Mouse (Mus musculus): ENCODE data around the gene Itga7.

Itga7 gene

GRCm38 (mm10) chr10:128933574-128933973 lies at the start of gene Itga7:
Itga7 (plus strand) TSS chr10:128933818.
- DNase-seq (ENCODE audit: low read depth, low spot score), result peak; percentile 40

DNA sequence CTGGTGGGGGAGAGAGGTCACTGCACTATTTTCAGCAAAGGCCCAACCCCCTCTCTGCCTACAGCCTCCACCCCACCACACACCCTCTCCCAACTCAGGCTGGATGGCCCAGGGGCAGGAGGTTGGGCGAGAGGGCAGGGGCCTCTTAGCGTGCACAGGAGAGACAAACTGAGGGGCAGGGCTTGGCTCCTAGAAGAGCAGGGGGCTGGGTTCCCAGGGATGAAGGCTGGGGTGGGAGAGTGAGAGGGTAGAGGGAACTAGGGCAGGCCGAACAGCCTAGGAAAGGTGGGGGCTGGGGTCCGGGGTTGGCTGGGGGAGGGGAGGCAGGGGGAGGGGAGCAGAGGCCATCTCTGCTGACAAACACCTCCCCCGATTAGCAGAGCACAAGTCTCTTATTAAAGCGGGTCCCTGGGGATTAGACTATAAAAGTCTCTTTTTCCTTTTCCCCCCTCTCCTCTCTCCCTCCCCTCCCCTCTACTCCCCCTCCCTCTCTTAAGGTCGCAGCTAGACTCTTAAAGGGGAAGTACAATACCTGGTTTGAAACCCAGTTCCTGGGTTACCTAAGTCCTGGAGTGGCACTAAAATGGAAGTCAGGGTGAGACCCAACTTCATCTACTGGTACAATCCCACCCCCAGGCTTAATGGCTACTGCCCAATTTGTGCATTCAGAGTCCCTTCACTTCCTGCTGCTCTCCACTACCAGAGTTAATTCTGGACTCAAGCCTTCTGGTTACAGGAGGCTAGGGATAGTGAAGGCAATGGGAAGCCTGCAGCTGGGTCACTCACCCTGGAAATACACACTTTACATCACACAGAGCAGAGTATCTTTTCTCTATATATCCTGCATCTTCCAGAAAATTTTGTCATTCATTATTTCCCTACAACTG lies 44.4 kb upstream of the Itga7 start:
- peak; percentile 84 for DNase-seq (ENCODE audit: low read depth, low spot score)

GRCm38 (mm10) chr10:128889846-128890245 lies 43.8 kb upstream of the Itga7 start:
- DNase-seq (ENCODE audit: low read depth, low spot score), result peak; percentile 12

DNA sequence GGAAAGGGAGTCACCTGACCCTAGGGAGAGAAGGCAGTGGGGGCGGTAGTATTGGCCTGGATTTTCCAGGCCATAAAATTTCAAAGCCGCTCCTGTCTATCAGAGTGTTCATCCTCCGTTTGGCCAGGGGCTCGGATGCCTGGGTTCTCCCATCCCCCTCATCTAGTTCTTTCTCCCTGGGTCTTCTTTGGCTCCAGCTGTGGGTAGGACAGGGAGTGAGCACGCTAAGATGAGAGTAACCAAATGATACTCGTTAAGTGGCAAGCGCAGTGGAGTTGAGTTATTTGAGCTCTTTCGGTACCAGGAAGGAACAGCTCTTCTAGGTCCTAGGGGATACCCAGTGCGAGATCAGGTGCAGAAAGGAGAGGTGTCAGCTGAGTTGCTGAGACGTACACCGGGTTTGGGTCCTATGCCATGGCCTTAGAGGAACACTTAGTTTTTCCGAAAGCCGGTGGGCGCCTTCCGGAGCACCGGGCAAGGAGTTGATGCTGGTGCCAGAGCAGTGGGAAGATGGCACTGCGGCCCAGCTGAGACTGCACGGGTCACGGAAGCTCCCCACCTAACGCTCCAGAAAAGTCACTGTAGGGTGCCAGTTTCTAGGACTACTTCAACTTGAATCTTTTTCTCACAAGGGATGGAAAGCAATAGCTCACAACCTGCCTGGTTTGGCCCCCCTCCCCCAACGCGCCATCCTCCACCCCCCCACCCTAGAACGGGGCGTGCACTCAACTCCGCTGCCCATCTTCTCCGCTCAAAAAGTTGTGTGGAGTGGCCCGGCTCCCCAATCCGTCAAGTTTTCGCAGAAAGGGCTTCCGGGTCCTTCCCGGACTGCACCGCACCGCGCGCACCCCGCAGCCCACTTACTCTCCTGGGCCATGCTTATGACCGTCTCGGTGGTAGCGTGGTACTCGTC lies 43.0 kb upstream of the Itga7 start:
- DNase-seq (ENCODE audit: low read depth, low spot score), result peak; percentile 32

- peak; percentile 91 for DNase-seq (ENCODE audit: low read depth, low spot score)
These were observed 42.1 kb upstream of the Itga7 start, which contains the start of gene Gdf11 for GRCm38 (mm10) chr10:128891296-128892094. Gdf11 (minus strand) TSS chr10:128891718.

- DNase-seq (ENCODE audit: low read depth, low spot score), result no peak
These were observed 41.4 kb upstream of the Itga7 start for GRCm38 (mm10) chr10:128892246-128892645.

DNA sequence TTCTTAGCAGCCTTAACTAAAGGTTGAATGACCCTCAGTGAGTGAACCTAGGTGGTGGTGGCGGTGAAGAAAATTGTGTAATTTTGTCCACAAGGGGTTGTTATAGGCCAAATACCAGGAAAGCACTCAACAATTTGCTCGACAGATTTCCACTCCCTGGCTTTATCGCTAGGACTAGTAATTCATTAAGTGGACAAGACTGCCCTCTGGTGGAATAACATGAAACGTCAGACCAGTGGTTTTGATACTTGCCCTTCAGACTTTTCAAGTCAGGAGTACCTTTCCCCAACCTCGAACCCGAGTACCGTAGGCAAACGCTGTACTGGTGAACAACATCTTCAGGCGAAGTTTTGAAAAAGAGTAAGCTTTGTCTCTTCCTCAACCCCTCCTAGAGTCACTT lies 38.2 kb upstream of the Itga7 start:
- peak; percentile 92 for DNase-seq (ENCODE audit: low read depth, low spot score)

DNA sequence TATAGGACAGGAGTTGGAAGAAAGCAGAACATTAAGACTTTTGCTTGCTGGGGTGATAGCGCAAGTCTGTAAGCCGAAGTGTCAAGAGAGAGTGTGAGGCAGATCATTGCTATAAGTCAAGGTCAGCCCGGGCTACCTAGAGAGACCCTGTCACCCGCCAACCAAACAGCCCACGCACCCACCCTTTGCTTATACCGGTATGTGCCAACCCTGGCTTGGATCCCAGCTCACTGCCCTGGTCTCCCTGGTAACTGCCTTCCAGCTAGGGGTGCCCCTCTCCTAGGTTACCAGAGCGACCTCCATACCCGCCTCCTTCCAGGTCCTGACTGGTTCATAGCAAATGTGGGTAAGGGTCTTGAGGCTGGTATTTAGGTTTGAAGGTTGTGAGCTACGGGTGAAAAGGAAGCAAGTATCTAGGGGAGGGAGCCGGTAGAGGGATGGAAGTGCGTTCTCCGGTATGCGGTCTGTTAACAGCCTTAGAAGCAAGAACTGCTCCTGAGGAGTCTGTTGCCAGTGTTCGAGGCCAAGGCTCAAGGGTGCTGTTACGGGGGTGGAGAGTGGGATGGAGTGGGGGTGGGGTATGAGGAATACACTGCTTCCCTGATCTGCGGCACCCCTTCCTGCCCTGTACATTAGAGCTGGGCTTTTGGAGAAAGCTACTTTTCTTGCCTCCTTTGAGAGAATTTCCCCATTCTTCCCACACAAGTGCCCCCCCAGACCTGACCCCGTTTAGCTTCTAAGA lies 37.5 kb upstream of the Itga7 start:
- no peak for DNase-seq (ENCODE audit: low read depth, low spot score)

DNA sequence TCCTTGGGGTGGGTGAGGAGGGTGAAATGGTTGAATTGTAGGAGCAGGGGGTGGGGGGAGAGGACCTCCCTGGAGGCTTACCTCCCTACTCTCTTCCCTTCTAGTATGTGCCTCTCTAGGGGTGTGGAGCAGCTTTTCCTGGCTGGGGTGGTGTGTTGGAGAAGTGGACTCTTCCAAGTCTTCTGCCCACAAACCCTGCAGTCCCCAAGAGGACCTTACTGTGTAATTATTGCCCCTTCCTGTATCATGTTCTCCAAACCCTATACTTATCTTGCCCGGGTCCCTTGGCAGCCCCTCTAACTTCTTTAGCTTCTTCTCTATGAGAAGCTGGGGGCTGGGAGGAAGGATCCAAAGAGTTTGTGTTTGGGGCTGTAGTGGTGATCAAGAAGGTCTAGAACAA lies 36.8 kb upstream of the Itga7 start:
- no peak for DNase-seq (ENCODE audit: low read depth, low spot score)

GRCm38 (mm10) chr10:128897501-128897900 lies 36.1 kb upstream of the Itga7 start:
- no peak for DNase-seq (ENCODE audit: low read depth, low spot score)

DNA sequence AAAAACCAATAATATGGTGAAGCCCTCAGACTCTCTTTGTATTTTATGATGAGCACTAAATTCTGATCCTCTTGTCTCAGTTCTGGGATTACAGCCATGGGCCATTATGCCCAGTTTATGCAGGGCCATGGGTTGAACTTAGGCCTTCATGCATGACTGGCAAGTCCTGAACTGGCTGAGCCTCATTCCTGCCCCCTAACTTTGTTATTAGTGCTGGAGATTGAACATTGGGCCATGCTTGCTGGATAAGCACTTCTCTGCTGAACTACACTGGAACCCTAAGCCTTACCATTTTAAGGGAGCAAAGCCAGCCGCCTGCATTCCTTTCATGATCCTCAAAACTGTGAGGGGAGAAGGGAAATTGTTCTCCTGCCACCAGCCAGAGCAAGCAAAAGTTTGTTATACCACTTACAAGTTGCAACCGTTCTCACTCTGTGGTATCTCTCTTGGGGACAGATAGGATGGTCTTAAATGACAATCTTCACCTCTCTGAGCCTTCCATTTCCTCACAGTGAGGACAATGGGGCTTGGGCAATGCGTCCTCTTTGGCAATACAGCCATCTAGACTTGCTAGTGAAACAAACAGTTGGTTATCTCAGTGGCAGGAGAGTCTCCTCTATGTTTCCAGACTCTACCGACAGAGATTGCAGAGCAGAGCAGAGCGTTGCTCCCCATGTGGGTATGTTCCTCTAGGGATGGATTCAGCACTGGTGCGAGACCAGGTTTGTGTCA lies 33.7 kb upstream of the Itga7 start:
- DNase-seq (ENCODE audit: low read depth, low spot score), result no peak

GRCm38 (mm10) chr10:128900698-128901097 lies 32.9 kb upstream of the Itga7 start, which contains the start of gene Cd63:
Cd63 (plus strand) TSS chr10:128900989.
- DNase-seq (ENCODE audit: low read depth, low spot score), result no peak

DNA sequence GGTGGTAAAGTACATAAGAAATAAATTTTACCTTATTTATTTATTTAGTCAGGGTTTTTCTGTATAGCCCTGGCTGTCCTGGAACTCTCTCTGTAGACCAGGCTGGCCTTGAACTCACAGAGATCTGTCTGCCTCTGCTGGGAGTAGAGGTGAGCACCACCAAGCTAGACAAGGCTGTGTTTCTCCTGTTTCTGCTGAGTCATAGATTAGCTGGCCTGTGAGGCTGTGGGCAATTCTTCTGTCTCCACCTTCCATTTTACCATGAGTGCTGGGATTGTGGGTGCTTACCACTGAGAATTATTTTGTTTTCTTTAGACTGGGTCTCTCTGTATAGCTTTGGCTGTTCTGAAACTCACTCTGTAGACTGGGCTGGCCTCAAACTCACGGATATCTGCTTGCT lies 32.2 kb upstream of the Itga7 start:
- no peak for DNase-seq (ENCODE audit: low read depth, low spot score)

- no peak for DNase-seq (ENCODE audit: low read depth, low spot score)
These were observed 31.1 kb upstream of the Itga7 start for GRCm38 (mm10) chr10:128902409-128902988.

- DNase-seq (ENCODE audit: low read depth, low spot score), result no peak
These were observed 28.8 kb upstream of the Itga7 start for GRCm38 (mm10) chr10:128904812-128905211.

DNA sequence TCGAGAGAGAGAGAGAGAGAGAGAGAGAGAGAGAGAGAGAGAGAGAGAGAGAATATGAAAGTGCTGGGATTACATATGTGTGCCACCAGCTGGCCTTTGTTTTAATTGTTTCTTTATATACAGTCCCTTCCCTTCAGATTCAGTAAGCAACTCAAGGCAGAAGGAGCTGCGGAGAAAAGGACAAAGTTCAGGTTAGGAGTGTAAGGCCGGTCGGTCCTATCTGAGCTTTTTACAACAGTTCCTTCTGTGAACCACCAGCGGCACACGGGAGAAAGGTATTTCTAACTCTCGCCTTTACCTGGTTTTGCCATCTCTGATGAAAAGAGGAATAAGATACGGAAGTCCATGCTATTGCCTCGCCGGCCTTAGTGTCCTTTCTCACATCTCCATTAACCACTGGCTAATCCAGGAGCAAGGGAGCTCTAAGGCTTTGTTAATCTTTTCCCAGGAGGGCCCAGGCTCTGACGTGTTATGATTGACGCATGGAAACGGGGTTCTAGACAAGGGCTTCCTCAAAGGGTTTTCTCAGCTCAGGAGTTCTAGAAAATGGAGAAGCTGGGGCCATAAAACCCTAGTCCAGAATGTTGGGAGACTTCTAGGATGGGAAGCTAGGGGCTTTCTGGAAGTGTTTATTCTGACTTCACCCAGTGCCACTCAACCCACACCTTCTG lies 24.7 kb upstream of the Itga7 start:
- DNase-seq (ENCODE audit: low read depth, low spot score), result no peak

- DNase-seq (ENCODE audit: low read depth, low spot score), result peak; percentile 90
These were observed 24.0 kb upstream of the Itga7 start for GRCm38 (mm10) chr10:128909567-128910028.

DNA sequence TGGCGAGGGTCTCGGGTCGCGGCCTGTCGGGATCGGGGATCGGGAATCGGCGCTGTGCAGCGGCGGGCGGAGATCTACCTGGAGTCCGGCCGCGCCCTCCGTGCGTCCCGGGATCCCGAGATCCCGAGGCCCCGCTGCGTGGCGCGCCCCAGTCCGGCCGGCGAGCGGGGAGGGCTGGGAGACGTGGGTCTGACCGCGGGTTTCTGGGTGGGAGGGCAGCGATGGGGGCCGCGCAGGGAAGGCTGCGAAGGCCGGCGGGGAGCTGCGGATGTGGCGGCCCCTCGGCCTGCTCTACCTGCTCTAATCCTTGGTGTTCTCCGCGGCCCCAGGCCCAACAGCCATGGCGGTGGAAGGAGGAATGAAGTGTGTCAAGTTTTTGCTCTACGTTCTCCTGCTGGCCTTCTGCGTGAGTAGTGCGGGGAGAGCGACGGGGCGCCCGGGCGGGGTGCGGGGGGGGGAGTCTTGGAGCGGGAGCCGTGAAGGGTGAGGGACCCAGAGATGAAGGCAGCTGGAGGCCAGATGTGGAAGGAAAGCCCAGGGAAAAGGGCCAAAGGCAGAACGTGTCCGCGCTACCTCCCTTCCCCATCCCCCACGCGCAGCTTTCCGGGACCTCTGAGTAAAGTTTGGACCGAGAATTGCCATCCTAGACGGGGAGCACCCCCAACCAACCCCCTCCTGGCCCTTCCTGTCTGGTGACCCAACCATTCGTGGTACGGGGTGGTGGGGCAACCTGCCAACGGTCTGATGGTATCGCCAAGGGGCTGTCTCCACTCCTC lies 23.4 kb upstream of the Itga7 start:
- peak; percentile 63 for DNase-seq (ENCODE audit: low read depth, low spot score)

All from mesoderm, embryonic 11.5 days (tissue).